Mouse (Mus musculus) neural tube, embryonic 12.5 days (tissue): ENCODE results near the gene Rpl13a. TPM values are rescaled to one million over a fixed set of nuclear protein-coding genes. Genes with fewer than 3 reads are reported as not detected.
"Not testable (repeated sequence)": the region's sequence is repeated elsewhere in the genome, so short reads cannot be mapped to it uniquely, and the experiment has no call there.

Source experiments
- ATAC-seq: fragments of 200-750 bp; cut with Nextera tagmentation; 2 replicates; pipeline ENCODE4 v1.8.0; 2017; ENCODE audit warnings: low read depth, mild to moderate bottlenecking, moderate TSS enrichment, moderate library complexity; ENCODE audit not compliant: low FRiP score
- H3K27ac ChIP-seq: fragments of 300-500 bp; sonication (generic); 2 replicates; pipeline ENCODE4 v1.5.1; 2016
- H3K27me3 ChIP-seq: fragments of 300-500 bp; sonication (generic); replicated peaks from 2 replicates; pipeline ENCODE4 v1.6.1; 2016; ENCODE audit warnings: mild to moderate bottlenecking
- H3K36me3 ChIP-seq: fragments of 300-500 bp; sonication (generic); 2 replicates; pipeline ENCODE4 v1.6.1; 2016; ENCODE audit warnings: mild to moderate bottlenecking
- H3K4me1 ChIP-seq: fragments of 300-500 bp; sonication (generic); 2 replicates; pipeline ENCODE4 v1.6.1; 2016
- H3K4me2 ChIP-seq: fragments of 300-500 bp; sonication (generic); replicated peaks from 2 replicates; pipeline ENCODE4 v1.6.1; 2016; ENCODE audit warnings: mild to moderate bottlenecking
- H3K4me3 ChIP-seq: fragments of 300-500 bp; sonication (generic); 2 replicates; pipeline ENCODE4 v1.5.1; 2016
- H3K9ac ChIP-seq: fragments of 300-500 bp; sonication (generic); 2 replicates; pipeline ENCODE4 v1.6.1; 2016; ENCODE audit warnings: mild to moderate bottlenecking
- H3K9me3 ChIP-seq: fragments of 300-500 bp; sonication (generic); 2 replicates; pipeline ENCODE4 v1.6.1; 2016; ENCODE audit warnings: mild to moderate bottlenecking
- WGBS: fragments of 180-500 bp; shearing (Covaris S2); methylation state at CpG from one replicate; pipeline ENCODE4 v1.1.7; 2016; 5-methylcytosine and 5-hydroxymethylcytosine counted together
- polyA plus RNA-seq: library from polyadenylated mRNA; unstranded; fragments of >200 nt; fragmentation: Nextera tagmentation; extraction: Ambion mirVana; gene quantifications from 2 replicates; pipeline ENCODE4 v1.2.1, GENCODE M21; 2016

Gene Rpl13a
- polyA plus RNA-seq, 1 experiment from 2014 or later: 974 TPM

DNA sequence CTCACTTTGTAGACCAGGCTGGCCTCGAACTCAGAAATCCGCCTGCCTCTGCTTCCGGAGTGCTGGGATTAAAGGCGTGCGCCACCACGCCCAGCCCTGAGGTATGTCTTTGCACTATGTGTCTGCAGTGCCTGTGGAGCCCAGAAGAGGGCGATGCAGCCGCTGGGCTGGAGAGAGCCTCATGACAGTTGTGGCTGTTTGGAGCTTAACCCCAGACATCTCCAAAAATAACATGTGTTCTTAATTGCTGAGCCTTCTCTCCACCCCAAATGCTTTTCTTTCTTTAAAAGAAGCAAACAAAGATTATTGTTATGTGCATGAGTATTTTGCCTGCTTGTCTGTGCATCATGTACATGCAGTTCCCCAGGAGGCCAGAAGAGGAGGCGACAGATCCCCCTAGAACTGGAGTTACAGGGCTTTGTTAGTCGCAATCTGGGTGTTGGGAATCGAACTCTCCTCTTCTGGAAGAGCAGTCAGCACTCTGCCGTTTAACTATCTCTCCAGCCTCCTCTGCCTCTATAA lies 26.5 kb upstream of the Rpl13a start:
- peak overlapping the region; percentile 63 for H3K4me3 ChIP-seq
- no peaks in the 10 kb centered on the region for H3K9me3 ChIP-seq
- no peak overlapping the region for H3K27ac ChIP-seq
- H3K4me1 ChIP-seq: peaks cover 9% of the 10 kb centered on the region
- H3K27me3 ChIP-seq: no peaks in the 10 kb centered on the region
- WGBS: 80% methylated on average over 12 of the region's 12 CpGs
- ATAC-seq: peak; percentile 22
- H3K4me2 ChIP-seq: peak overlapping the region; percentile 80
- no peak overlapping the region for H3K9ac ChIP-seq
- H3K36me3 ChIP-seq: peaks cover 25% of the 10 kb centered on the region

DNA sequence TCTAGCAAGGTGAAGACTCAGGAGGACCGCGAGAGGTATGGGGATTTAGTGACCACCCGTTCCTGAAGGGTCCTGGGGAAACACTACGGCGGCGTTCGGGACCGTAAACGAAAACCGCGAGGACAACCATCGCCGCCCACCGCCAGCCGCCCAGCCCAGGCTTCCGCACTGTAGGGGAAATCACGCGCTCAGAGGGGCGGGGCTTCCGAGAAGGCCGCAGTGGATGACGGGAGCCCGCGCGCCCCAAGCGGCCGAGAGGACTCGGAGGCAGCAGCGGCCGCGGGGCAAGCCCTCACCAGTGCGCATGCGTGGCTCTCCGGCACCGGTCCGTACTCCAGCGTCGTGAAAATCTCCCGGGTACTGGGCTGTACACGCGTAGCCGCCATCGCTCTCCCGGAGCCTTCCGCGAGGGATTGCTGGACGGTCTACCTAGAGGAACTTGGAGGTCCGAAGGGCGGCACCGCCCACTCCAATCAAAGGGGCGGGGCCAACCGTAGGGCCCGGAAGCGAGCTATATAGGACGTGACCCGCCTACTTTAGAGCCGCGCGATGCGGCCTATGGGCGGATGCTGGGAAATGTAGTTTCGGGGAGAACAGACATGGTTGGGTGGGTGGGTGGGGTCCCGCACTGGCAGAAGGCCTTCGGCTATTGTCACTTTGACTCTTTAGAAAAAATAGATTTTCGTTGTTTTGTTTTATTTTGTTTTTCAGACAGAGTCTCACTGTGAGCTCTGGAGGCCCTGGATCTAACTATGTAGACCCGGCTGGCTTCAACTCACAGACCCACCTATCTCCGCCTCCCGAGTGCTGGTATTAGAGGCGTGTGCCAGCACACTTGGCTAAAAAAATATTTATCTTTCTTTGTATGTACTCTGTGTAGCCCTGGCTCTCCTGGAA lies 25.8 kb upstream of the Rpl13a start, which contains the start of the genes Pih1d1 and Aldh16a1:
Gene Pih1d1 (plus strand): TSS at position 208 of the 897 bp plus-strand sequence.
Gene Aldh16a1 (minus strand): TSS at position 489 of the 897 bp plus-strand sequence.
- peak within 1 kb of the TSS; percentile 77 for H3K27ac ChIP-seq
- peaks cover 9% of the 10 kb centered on the region for H3K4me1 ChIP-seq
- H3K9ac ChIP-seq: peak within 1 kb of the TSS; percentile 76
- ATAC-seq: peak; percentile 97
- no peaks in the 10 kb centered on the region for H3K9me3 ChIP-seq
- H3K27me3 ChIP-seq: no peaks in the 10 kb centered on the region
- peak within 1 kb of the TSS; percentile 80 for H3K4me2 ChIP-seq
- WGBS: 6% methylated on average over 69 of the region's 69 CpGs
- peaks cover 18% of the 10 kb centered on the region for H3K36me3 ChIP-seq
- peak within 1 kb of the TSS; percentile 63 for H3K4me3 ChIP-seq

DNA sequence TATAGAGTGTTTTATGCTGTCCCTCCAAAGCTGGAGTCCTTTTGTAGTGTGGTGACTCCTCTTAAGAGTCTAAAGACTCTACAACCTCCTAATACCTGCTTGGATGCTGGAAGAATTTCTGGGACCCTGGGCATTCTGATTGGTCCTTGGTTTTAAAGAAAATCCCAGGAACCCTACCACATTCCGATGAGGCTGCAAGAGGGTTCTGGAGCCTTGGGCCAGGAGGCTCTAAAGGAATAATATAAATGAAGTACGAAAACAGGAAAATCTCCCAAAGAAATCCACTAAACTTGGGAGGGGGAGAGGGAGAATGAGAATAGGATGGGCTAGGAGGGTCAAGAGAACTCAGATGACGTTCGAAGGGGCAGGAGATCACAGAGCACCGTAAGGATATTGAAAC lies 25.0 kb upstream of the Rpl13a start:
- H3K36me3 ChIP-seq: peaks cover 10% of the 10 kb centered on the region
- peak overlapping the region; percentile 80 for H3K4me2 ChIP-seq
- H3K9me3 ChIP-seq: no peaks in the 10 kb centered on the region
- WGBS: 3% methylated on average over 5 of the region's 5 CpGs
- no peaks in the 10 kb centered on the region for H3K27me3 ChIP-seq
- H3K4me1 ChIP-seq: peaks cover 9% of the 10 kb centered on the region
- 0 out of 2 replicates have a peak, but pooled peaks have one; percentile 3 for ATAC-seq
- H3K27ac ChIP-seq: peak overlapping the region; percentile 77; the same call in 1 of the 2 replicates
- H3K9ac ChIP-seq: peak overlapping the region; percentile 76
- peak overlapping the region; percentile 63 for H3K4me3 ChIP-seq

DNA sequence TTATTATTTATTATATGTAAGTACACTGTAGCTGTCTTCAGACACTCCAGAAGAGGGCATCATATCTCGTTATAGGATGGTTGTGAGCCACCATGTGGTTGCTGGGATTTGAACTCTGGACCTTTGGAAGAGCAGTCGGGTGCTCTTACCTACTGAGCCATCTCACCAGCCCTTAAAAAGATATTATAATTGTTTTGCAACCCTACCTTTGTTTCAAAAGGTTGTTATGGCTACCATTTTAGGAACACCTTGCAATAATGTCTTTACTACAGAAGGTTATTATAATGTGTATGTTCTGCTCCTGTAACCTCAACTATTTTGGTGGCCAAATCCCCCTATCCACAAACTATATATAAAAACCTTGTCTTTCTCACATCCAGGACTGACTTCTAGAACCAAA lies 24.5 kb upstream of the Rpl13a start:
- not testable (repeated sequence) for H3K4me1 ChIP-seq, H3K27me3 ChIP-seq, ATAC-seq, H3K9ac ChIP-seq, H3K9me3 ChIP-seq, H3K4me2 ChIP-seq, H3K4me3 ChIP-seq, H3K27ac ChIP-seq, H3K36me3 ChIP-seq
- WGBS: 93% methylated on average over 2 of the region's 2 CpGs

DNA sequence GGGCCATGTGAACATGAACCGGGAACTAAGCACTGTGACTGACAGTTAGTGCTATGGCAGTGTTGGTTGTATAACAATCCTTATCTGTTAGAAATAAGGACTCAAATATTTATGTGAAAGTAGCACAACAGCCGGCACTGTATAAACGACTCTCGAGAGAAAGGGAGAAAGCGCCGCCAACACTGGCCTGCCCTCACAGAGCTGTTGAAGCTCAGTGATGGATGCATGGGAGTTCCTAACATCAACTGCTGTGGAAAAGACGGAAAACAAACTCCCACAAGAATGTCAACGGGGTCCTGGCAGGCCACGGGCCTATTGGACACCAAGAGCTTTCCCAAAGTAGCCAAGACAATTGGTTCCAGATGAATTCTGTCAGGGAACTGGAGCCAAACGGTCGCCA lies 22.7 kb upstream of the Rpl13a start:
- ATAC-seq: no peak
- H3K4me2 ChIP-seq: no peak overlapping the region
- peaks cover 14% of the 10 kb centered on the region; the same call in 1 of the 2 replicates for H3K36me3 ChIP-seq
- no peak overlapping the region for H3K9ac ChIP-seq
- no peaks in the 10 kb centered on the region for H3K27me3 ChIP-seq
- no peak overlapping the region for H3K4me3 ChIP-seq
- H3K9me3 ChIP-seq: no peaks in the 10 kb centered on the region
- H3K4me1 ChIP-seq: peaks cover 9% of the 10 kb centered on the region
- H3K27ac ChIP-seq: no peak overlapping the region
- 59% methylated on average over 11 of the region's 11 CpGs for WGBS

DNA sequence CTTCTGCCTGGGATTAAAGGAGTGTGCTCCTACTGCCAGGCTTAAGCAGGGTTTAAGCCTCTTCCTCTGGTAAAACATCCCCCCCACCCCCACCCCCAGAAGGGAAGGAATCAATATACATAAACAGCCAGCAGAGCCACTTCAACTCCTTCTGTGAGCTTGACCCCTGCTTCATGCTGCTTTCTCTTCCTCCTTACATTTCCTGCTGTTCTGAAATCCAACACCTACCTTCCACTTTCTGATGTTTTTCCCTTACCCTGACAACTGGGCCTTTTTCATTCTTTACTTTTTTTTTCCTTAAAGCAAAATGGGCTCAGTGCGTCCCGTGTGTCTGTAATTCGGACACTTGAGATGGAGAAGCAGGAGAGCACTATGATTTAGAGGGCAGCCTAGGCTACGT lies 21.8 kb upstream of the Rpl13a start:
- WGBS: 74% methylated on average over 4 of the region's 4 CpGs
- Histone ChIP-seq H3K4me3 (no peak overlapping the region), H3K4me2 (no peak overlapping the region), H3K9me3 (no peaks in the 10 kb centered on the region), H3K9ac (no peak overlapping the region), H3K27ac (no peak overlapping the region), H3K4me1 (peaks cover 9% of the 10 kb centered on the region), H3K36me3 (peaks cover 21% of the 10 kb centered on the region), H3K27me3 (no peaks in the 10 kb centered on the region)
- ATAC-seq: no peak

DNA sequence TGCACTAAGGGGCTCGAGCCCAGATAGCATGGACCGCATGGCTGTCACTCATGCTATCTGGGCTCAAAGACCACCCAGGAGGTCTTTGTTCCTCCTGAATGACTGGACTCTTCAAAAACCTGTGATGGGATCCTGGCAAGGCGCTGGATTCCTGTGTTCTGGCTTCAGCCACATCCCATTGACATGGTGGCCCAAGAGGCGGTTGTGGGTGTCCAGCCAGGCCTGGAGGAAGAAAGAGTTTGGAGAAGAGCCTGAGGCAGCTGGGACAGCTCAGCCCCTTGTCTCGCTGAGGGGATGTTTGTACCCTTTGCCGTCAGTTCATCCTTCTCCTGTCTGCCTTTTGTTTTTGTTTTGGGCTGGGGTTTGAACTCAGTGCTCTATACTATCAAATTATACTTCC lies 21.0 kb upstream of the Rpl13a start:
- Histone ChIP-seq H3K36me3 (peaks cover 28% of the 10 kb centered on the region), H3K4me1 (peaks cover 5% of the 10 kb centered on the region), H3K27me3 (no peaks in the 10 kb centered on the region), H3K4me3 (no peak overlapping the region), H3K9ac (no peak overlapping the region), H3K4me2 (no peak overlapping the region), H3K27ac (no peak overlapping the region), H3K9me3 (no peaks in the 10 kb centered on the region)
- ATAC-seq: no peak
- WGBS: 38% methylated on average over 6 of the region's 6 CpGs

DNA sequence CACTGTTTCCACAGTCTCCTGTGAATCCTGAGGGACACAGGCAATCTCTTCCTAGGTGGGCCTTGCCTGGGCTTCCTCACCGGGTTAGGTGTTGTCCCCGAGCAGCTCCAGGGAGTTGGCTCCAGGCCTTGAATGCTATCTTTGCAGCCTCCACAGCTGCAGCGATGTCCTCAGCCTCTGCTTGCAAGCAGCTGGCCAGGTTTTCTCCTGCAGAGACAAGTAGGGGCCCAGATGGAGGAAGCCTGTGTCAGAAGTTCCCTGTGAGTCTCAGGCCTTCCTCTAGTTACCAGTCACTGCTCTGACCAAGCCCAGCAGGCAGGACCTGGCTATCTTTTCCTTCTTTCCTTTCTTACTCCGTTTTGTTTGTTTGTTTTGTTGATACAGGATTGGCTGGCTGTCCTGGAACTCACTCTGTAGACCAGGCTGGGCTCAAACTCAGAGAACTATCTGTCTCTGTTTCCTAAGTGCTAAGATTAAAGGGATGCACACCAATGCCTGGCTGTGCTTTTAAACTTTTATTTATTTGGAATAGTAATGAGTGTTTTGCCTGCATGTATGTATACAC lies 20.1 kb upstream of the Rpl13a start:
- Histone ChIP-seq H3K27me3 (no peaks in the 10 kb centered on the region), H3K9ac (no peak overlapping the region), H3K4me3 (no peak overlapping the region), H3K4me1 (peaks cover 3% of the 10 kb centered on the region), H3K27ac (no peak overlapping the region), H3K36me3 (peaks cover 35% of the 10 kb centered on the region), H3K4me2 (no peak overlapping the region), H3K9me3 (no peaks in the 10 kb centered on the region)
- WGBS: 73% methylated on average over 4 of the region's 4 CpGs
- no peak for ATAC-seq

DNA sequence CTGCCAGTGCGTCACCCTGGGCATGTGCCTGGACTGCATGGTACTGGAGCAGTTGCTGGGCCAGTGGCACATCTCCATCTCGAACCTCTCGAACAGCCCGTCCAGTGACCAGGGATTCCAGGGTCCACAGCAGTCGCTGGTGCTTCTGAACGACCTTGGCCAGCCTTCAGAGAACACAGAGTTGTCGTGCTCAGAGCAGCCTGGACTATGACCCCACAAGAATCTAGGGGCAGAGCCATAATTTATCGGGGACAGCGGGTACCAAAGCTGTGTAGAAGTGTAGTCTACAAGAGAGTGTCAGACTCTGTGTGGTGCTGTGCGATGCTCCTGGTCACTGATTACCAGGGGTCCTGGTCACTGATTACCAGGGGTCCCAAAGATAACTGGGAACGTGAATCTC lies 19.3 kb upstream of the Rpl13a start:
- H3K27me3 ChIP-seq: no peaks in the 10 kb centered on the region
- 91% methylated on average over 11 of the region's 11 CpGs for WGBS
- peaks cover 42% of the 10 kb centered on the region for H3K36me3 ChIP-seq
- no peak overlapping the region for H3K4me3 ChIP-seq
- no peak overlapping the region for H3K27ac ChIP-seq
- no peaks in the 10 kb centered on the region for H3K4me1 ChIP-seq
- no peak for ATAC-seq
- H3K9ac ChIP-seq: no peak overlapping the region
- H3K4me2 ChIP-seq: no peak overlapping the region
- H3K9me3 ChIP-seq: no peaks in the 10 kb centered on the region

DNA sequence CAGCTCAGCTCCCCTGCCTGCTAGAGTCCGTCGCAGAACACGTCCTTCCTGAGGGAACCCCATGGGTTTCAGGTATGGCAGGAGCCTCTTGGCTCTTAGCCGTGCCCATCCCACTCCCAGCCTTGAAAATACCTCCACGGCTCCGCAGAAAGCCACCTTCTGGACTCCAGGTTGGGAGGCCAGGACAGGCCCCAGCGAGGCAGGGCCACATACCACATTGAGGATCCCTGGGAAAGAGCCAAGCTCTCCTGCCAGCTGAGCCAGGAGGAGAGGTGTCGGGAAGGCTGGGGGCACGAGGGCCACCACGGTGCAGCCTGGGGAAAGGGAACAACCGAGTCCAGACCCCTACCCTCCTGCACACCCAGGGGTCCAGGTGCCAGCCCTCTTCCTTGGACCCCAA lies 18.7 kb upstream of the Rpl13a start:
- WGBS: 94% methylated on average over 11 of the region's 11 CpGs
- H3K4me3 ChIP-seq: no peak overlapping the region
- ATAC-seq: no peak
- H3K4me1 ChIP-seq: no peaks in the 10 kb centered on the region
- H3K4me2 ChIP-seq: no peak overlapping the region
- no peak overlapping the region for H3K9ac ChIP-seq
- H3K27ac ChIP-seq: no peak overlapping the region
- H3K9me3 ChIP-seq: no peaks in the 10 kb centered on the region
- H3K27me3 ChIP-seq: no peaks in the 10 kb centered on the region
- peaks cover 46% of the 10 kb centered on the region for H3K36me3 ChIP-seq

DNA sequence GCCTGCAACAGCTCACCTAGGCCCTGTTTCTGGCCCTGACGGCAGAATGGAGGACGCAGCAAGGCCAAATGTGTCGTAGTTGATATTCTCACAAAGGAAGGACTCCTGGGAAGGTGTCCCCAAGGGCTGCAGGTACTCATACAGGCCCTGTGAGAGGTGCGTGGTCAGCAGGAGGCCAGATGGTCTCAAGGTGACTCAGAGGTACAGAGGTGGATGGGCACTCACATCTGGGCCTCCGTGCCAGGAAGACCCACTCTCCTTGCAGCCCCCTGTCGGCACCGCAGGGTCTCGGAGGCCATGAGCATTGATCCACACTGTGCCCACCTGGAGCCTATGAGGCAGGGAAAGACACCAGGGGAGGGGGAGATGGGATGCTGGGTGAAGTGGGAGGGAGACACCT lies 16.9 kb upstream of the Rpl13a start:
- H3K27me3 ChIP-seq: no peaks in the 10 kb centered on the region
- no peak overlapping the region for H3K4me2 ChIP-seq
- WGBS: 95% methylated on average over 8 of the region's 8 CpGs
- no peak for ATAC-seq
- H3K4me1 ChIP-seq: no peaks in the 10 kb centered on the region
- H3K9me3 ChIP-seq: no peaks in the 10 kb centered on the region
- no peak overlapping the region for H3K27ac ChIP-seq
- H3K36me3 ChIP-seq: peaks cover 51% of the 10 kb centered on the region
- H3K4me3 ChIP-seq: no peak overlapping the region
- no peak overlapping the region for H3K9ac ChIP-seq

DNA sequence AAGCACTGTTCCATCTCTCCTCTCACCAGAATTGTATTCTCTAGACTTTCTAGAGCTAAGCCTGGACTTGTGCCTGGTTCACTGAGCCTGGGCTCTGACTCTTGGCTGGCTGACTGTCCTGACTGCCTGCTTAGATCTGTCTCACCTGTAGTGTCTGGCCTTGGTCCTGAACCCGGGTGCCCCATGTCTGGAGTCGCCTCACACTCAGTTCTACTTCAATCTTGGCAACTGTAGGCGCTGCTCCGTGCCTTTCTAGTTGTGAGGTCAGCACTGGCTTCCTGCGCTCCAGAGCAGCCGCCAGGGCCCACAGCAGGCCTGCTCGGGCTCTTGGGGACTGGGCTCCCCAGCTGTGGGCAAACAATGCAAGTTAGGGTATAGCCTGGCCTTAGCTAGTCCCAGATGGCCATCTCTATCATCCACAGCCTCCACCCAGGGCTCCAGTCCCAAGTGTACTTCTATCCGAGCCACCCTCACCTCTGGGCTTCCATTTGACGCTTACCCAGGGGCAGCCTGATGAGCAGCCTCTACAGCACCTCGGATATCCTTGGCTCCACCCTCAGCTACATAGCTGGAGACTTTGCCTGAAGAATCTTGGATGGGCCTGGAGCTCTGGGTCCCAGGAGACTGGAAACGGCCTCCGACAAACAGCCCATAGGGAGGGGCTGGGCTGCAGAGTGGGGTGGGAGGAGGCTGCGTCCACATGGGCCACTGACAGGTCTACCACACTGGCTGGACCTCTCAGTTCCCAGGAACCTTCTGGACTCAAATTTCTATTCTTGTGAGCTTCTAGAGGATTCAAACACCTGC lies 16.0 kb upstream of the Rpl13a start:
- Histone ChIP-seq H3K4me1 (no peaks in the 10 kb centered on the region), H3K4me2 (no peak overlapping the region), H3K36me3 (peaks cover 51% of the 10 kb centered on the region), H3K4me3 (no peak overlapping the region), H3K9me3 (no peaks in the 10 kb centered on the region), H3K9ac (no peak overlapping the region), H3K27ac (no peak overlapping the region), H3K27me3 (no peaks in the 10 kb centered on the region)
- 88% methylated on average over 13 of the region's 13 CpGs for WGBS
- ATAC-seq: no peak
